Mouse (Mus musculus) lung, postnatal 0 days (tissue): ENCODE measurements around the gene Cldn1.

Experiments
- CTCF ChIP-seq: IDR thresholded peaks from 2 replicates; pipeline ENCODE4 v1.5.1; 2016; ENCODE audit warnings: antibody characterized with exemption, mild to moderate bottlenecking
- EP300 ChIP-seq: IDR thresholded peaks from 2 replicates; pipeline ENCODE4 v1.6.1; 2016; ENCODE audit warnings: antibody characterized with exemption, mild to moderate bottlenecking, control low read depth

- TF ChIP-seq CTCF (no peak), EP300 (no peak)
Observed at GRCm38 (mm10) chr16:26357863-26358780, 13.5 kb downstream of the Cldn1 start.
